Mouse (Mus musculus) kidney, postnatal 0 days (tissue): ENCODE data around the gene Lcn11. TPM values are rescaled to one million over a fixed set of nuclear protein-coding genes. Genes with fewer than 3 reads are reported as not detected.
A peak's percentile ranks its signal among the peaks of the same experiment; 100 is the strongest.
"Not testable (repeated sequence)": the region's sequence is repeated elsewhere in the genome, so short reads cannot be mapped to it uniquely, and the experiment has no call there.

Source experiments
- ATAC-seq: fragments of 200-750 bp; cut with Nextera tagmentation; replicated peaks from 2 replicates; pipeline ENCODE4 v1.8.0; 2017; ENCODE audit warnings: low read depth, moderate number of reproducible peaks, moderate TSS enrichment, moderate library complexity; ENCODE audit not compliant: low FRiP score
- DNase-seq: peaks from one replicate; pipeline ENCODE4 v3.0.0-alpha.2; 2016; ENCODE audit warnings: low spot score
- H3K27ac ChIP-seq: fragments of 300-500 bp; sonication (generic); 2 replicates; pipeline ENCODE4 v1.5.1; 2014; ENCODE audit warnings: mild to moderate bottlenecking
- H3K27me3 ChIP-seq: fragments of 300-500 bp; sonication (generic); 2 replicates; pipeline ENCODE4 v1.6.1; 2014; ENCODE audit warnings: low read length, mixed read lengths; ENCODE audit not compliant: insufficient read depth
- H3K36me3 ChIP-seq: fragments of 300-500 bp; sonication (generic); 2 replicates; pipeline ENCODE4 v1.6.1; 2014; ENCODE audit warnings: low read length, mixed read lengths; ENCODE audit not compliant: insufficient read depth
- H3K4me1 ChIP-seq: fragments of 300-500 bp; sonication (generic); replicated peaks from 2 replicates; pipeline ENCODE4 v1.6.1; 2014; ENCODE audit warnings: antibody characterized with exemption, low read length, mixed read lengths; ENCODE audit not compliant: insufficient read depth
- H3K4me2 ChIP-seq: fragments of 300-500 bp; sonication (generic); 2 replicates; pipeline ENCODE4 v1.6.1; 2014; ENCODE audit warnings: mild to moderate bottlenecking, low read length, moderate library complexity, mixed read lengths
- H3K4me3 ChIP-seq: fragments of 300-500 bp; sonication (generic); replicated peaks from 2 replicates; pipeline ENCODE4 v1.5.1; 2014; ENCODE audit warnings: low read depth, low read length
- H3K9ac ChIP-seq: fragments of 300-500 bp; sonication (generic); 2 replicates; pipeline ENCODE4 v1.6.1; 2014; ENCODE audit warnings: low read depth, low read length
- H3K9me3 ChIP-seq: fragments of 300-500 bp; sonication (generic); replicated peaks from 2 replicates; pipeline ENCODE4 v1.6.1; 2016; ENCODE audit warnings: low read length, inconsistent platforms, mixed read lengths
- CTCF ChIP-seq: IDR thresholded peaks from 2 replicates; pipeline ENCODE4 v1.5.1; 2016; ENCODE audit warnings: antibody characterized with exemption, low read depth, mild to moderate bottlenecking, moderate library complexity
- WGBS: fragments of 180-500 bp; shearing (Covaris S2); extraction: QIAGEN DNeasy Blood & Tissue Kit; methylation state at CpG from one replicate; pipeline ENCODE4 v1.1.7; 2014; 5-methylcytosine and 5-hydroxymethylcytosine counted together
- polyA plus RNA-seq: library from polyadenylated mRNA; unstranded; fragments of >200 nt; fragmentation: Nextera tagmentation; extraction: Ambion mirVana; gene quantifications from 2 replicates; pipeline ENCODE4 v1.2.1, GENCODE M21; 2015

The Lcn11 gene
- polyA plus RNA-seq, 1 experiment from 2014 or later: not detected

DNA sequence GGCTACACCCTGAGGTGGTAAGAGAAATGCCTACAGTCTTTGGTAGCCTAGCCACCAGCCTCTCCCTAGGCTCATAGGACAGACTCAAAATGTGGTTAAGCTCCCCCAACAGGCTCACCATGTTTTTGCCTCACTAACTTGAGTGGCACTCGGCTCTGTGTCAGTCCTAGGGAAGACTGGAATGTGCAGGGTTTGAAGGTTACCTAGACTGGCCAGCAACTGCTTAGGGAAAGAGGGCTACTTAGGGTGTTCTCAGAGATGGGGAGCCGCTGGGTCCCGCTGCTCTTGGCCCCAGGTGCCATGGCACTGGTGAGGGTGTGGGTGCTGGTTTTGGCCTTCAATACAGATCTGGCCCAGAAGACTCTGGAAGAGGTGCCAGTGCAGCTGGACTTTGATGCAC lies 5.1 kb downstream of the Lcn11 start, which contains the start of gene Gm13539:
Gene Gm13539 (plus strand): TSS at position 301 of the 400 bp plus-strand sequence.
- Histone ChIP-seq H3K9ac (no peak within 1 kb of the TSS), H3K36me3 (no peaks in the 10 kb centered on the region), H3K27ac (no peak within 1 kb of the TSS), H3K4me1 (no peaks in the 10 kb centered on the region), H3K27me3 (no peaks in the 10 kb centered on the region), H3K4me2 (no peak within 1 kb of the TSS), H3K9me3 (no peaks in the 10 kb centered on the region), H3K4me3 (no peak within 1 kb of the TSS)
- no peak for TF ChIP-seq CTCF
- WGBS: 91% methylated on average over 3 of the region's 3 CpGs
- DNase-seq (no peak), ATAC-seq (no peak)

DNA sequence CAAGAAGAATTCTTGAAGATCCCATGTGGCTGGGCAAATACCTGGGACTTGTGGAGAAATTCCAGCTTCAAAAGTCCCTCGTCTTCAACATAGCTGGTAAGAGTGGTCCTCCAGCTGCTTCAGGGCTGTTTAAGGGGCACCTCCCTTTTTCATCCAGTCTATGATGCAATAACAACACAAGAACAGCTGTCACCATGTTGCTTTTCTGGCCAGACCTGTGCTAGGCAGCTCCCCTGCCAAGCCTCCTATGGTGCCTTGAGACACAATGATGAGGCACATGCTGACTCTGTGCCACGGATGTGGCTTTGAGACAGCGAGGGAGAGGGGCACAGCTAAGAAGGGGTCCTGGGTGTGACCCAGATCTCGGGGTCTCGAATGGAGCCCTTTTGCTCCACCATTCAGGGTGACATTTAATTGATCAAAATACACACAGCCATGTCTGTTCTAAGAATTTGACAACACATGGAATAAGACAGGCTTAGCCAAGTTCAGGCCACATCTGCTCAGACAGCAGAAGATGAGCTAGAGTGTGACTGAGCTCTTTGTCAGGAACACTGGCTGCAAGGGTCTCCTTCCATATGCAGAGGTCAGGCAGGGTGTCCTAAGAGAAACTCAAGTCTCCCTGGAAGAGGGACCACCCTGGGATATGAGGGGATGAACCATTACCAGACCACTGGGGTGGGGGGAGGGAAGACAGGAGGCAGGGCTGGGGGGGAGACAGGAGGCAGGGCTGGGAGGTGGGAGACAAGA lies 8.9 kb downstream of the Lcn11 start:
- WGBS: 75% methylated on average over 5 of the region's 5 CpGs
- ATAC-seq: no peak

DNA sequence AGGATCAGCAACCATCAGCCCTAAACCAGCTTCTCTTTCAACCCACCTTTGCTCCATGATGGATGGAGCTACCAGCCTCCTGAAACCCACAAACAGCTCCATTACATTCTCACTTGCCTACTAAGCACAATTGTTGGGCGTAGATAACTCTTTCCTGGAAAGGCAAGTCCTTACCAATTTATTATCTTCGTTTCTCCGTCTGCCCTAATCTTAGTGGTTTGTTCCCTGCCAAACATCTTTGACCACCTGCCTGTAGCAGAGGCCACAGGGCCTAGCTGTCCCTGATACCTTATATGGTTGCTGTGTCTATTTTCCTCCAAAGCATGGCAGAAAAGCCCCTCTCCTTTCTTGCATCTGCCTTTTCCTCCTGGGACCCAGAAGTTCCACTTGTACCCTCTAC lies 12.3 kb downstream of the Lcn11 start:
- Histone ChIP-seq H3K4me2 (no peak overlapping the region), H3K4me3 (no peak overlapping the region), H3K9me3 (no peaks in the 10 kb centered on the region), H3K9ac (no peak overlapping the region), H3K27me3 (no peaks in the 10 kb centered on the region), H3K4me1 (no peaks in the 10 kb centered on the region), H3K36me3 (no peaks in the 10 kb centered on the region), H3K27ac (no peak overlapping the region)
- ATAC-seq: no peak
- DNase-seq: no peak
- 87% methylated on average over 3 of the region's 3 CpGs for WGBS
- TF ChIP-seq CTCF: no peak

More for the DNA sequence above, 8.9 kb downstream of the Lcn11 start:
- Histone ChIP-seq H3K4me1 (no peaks in the 10 kb centered on the region), H3K9me3 (no peaks in the 10 kb centered on the region), H3K36me3 (no peaks in the 10 kb centered on the region), H3K27me3 (no peaks in the 10 kb centered on the region), H3K9ac (no peak overlapping the region), H3K4me3 (no peak overlapping the region), H3K27ac (no peak overlapping the region), H3K4me2 (no peak overlapping the region)
- no peak for TF ChIP-seq CTCF
- DNase-seq: no peak

DNA sequence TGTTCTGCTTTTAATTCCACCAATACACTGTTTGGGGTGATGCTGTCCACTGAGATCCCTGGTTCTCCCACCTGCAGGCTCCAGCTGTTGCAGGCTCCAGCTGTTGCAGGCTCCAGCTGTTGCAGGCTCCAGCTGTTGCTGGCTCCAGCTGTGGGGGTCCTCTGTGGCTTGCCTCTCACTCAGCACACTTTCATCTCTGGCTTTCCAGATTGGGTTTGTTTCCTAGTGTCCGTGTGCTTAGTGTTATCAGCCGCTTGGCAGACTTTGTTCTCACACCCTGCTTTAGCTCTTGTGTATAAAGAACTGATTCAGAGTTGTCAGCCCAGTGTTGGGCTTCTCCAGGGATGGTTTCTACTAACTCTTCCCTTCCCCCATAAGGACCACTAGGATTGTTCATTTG lies 20.8 kb downstream of the Lcn11 start:
- H3K36me3 ChIP-seq: no peaks in the 10 kb centered on the region
- no peak for ATAC-seq
- no peak overlapping the region for H3K27ac ChIP-seq
- no peak for TF ChIP-seq CTCF
- WGBS: 33% methylated on average over 2 of the region's 2 CpGs
- no peaks in the 10 kb centered on the region for H3K9me3 ChIP-seq
- H3K4me2 ChIP-seq: no peak overlapping the region
- DNase-seq: no peak
- H3K4me3 ChIP-seq: no peak overlapping the region
- H3K27me3 ChIP-seq: no peaks in the 10 kb centered on the region
- no peaks in the 10 kb centered on the region for H3K4me1 ChIP-seq
- no peak overlapping the region for H3K9ac ChIP-seq

DNA sequence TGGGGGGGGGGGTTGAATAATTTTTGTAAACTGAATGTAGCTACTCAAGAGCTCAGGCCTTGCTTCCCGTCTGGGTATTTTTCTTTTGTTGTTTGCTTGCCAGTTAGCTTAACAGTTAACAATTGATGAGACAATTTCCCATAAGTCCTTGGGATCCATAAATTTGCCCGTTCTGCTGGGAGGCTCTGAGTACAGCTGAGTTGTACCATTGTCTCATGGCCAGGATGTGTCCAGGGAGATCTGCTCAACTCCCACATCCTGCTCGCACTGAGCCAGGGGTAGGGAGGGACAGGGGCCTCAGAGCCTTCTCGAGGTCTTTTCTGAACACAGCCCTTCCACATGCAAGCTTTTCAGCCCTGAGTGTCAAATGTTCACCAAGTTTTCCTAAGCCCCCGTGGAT lies 21.2 kb downstream of the Lcn11 start:
- no peak overlapping the region for H3K27ac ChIP-seq
- H3K36me3 ChIP-seq: no peaks in the 10 kb centered on the region
- H3K27me3 ChIP-seq: no peaks in the 10 kb centered on the region
- no peaks in the 10 kb centered on the region for H3K4me1 ChIP-seq
- H3K9ac ChIP-seq: no peak overlapping the region
- H3K4me3 ChIP-seq: no peak overlapping the region
- TF ChIP-seq CTCF: no peak
- 24% methylated on average over 5 of the region's 5 CpGs for WGBS
- no peaks in the 10 kb centered on the region for H3K9me3 ChIP-seq
- DNase-seq (no peak), ATAC-seq (no peak)
- H3K4me2 ChIP-seq: no peak overlapping the region

DNA sequence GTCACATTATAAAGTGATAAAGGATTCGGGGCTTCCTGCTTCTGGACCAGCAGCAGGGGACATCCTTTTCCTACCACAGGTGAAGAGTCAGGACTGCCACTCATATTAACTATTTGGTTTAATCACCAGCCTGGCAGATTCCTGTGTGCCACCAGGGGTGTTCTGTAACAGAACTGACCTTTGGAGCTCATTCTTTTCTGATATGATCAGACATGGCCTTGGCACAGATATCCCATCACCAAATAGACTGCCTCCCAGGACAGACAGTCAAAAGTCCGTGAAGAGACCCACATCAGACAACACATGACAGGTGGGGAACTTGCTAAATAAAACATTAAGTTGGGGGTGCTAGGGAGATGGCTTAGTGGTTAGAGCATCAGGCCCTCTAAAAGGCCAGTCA lies 34.9 kb downstream of the Lcn11 start:
- DNase-seq: no peak
- TF ChIP-seq CTCF: no peak
- H3K4me3 ChIP-seq: no peak overlapping the region
- no peak for ATAC-seq
- WGBS: 70% methylated on average over 2 of the region's 2 CpGs
- no peak overlapping the region for H3K9ac ChIP-seq
- no peak overlapping the region for H3K4me2 ChIP-seq
- no peaks in the 10 kb centered on the region for H3K27me3 ChIP-seq
- H3K4me1 ChIP-seq: no peaks in the 10 kb centered on the region
- H3K36me3 ChIP-seq: no peaks in the 10 kb centered on the region
- H3K9me3 ChIP-seq: no peaks in the 10 kb centered on the region
- H3K27ac ChIP-seq: no peak overlapping the region

DNA sequence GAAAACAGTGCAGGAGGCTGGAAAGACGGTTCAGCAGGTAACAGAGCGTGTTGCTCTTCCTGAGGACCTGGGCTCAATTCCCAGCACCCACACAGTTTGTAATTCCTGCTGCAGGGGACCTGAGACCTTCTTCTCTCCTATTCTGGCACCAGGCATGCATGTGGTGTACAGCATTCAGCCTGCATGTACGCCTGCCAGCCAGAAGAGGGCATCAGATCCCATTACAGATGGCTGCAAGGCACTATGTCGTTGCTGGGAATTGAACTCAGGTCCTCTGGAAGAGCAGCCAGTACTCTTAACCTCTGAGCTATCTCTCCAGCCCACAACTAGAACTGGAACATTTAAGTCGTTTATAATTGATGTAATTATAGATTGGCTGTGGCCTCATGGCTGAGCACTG lies 36.5 kb downstream of the Lcn11 start:
- H3K27me3 ChIP-seq: no peaks in the 10 kb centered on the region
- H3K9me3 ChIP-seq: no peaks in the 10 kb centered on the region
- 81% methylated on average over 5 of the region's 5 CpGs for WGBS
- H3K4me2 ChIP-seq: no peak overlapping the region
- no peak overlapping the region for H3K4me3 ChIP-seq
- DNase-seq (no peak), ATAC-seq (no peak)
- no peak overlapping the region for H3K27ac ChIP-seq
- H3K9ac ChIP-seq: no peak overlapping the region
- TF ChIP-seq CTCF: peak; percentile 32; the same call in 1 of the 2 replicates
- H3K36me3 ChIP-seq: no peaks in the 10 kb centered on the region
- H3K4me1 ChIP-seq: no peaks in the 10 kb centered on the region

DNA sequence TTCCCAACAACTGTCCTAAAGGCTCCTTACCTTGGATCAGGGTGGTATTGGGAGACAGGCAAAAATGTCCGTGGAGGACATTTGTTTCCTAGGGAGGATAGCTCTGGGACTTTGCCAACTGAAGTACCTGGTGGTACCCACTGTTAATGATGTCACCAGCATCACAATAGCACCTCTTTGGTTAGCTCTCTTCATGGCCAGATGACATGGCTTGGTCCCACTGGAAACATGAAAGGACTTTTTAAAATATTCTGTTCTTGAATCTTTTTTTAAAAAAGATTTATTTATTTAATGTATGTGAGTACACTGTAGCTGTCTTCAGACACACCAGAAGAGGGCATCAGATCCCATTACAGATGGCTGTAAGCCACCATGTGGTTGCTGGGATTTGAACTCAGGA lies 38.9 kb downstream of the Lcn11 start, which contains the start of gene Glt6d1:
Gene Glt6d1 (minus strand): TSS at position 101 of the 400 bp plus-strand sequence.
- H3K4me3 ChIP-seq, H3K4me1 ChIP-seq, H3K27me3 ChIP-seq, H3K27ac ChIP-seq, H3K9me3 ChIP-seq, H3K4me2 ChIP-seq, ATAC-seq, H3K36me3 ChIP-seq, DNase-seq, H3K9ac ChIP-seq: not testable (repeated sequence)
- WGBS: 82% methylated on average over 1 of the region's 1 CpGs
